In genomic region chr12:16644698-16645097, GRCm38 (mm10) we compare ENCODE assay signal across 17 mouse cellular contexts. TPM values are rescaled to one million over a fixed set of nuclear protein-coding genes. Genes with fewer than 3 reads are reported as not detected.
DNase-seq lines count a peak whose midpoint lies in the region; ATAC-seq lines count a peak whose summit lies in the region.
"Had no signal": no experiment of that assay in that cellular context is flagged by ENCODE, and none has a peak within 500 bp of the region (broad histone marks: within the 10 kb centered on the region; RNA-seq: fewer than 3 reads in every experiment).

No protein-coding gene starts in this region.

- H3K27ac ChIP-seq in forebrain, embryonic 10.5 days: peak overlapping the region; percentile 71
- no peak overlapping the region for H3K27ac ChIP-seq in forebrain, embryonic 11.5 days (ENCODE audit: low read depth, low read length)
- H3K27ac ChIP-seq in hindbrain, embryonic 10.5 days: peak overlapping the region; percentile 80
- H3K27ac ChIP-seq in hindbrain, embryonic 16.5 days (ENCODE audit: low read depth, low read length): no peak overlapping the region
- peak overlapping the region; percentile 60; the same call in 1 of the 2 replicates for H3K27ac ChIP-seq in neural tube, embryonic 14.5 days (ENCODE audit: low read depth, low read length)
- no peak overlapping the region for H3K27ac ChIP-seq in midbrain, embryonic 15.5 days
- H3K27ac ChIP-seq: kidney, postnatal 0 days; liver, embryonic 15.5 days; neural tube, embryonic 12.5 days had no signal

- 35% methylated on average over 8 of the region's 8 CpGs for WGBS in forebrain, embryonic 10.5 days
- 34% methylated on average over 8 of the region's 8 CpGs for WGBS in forebrain, embryonic 11.5 days
- WGBS in hindbrain, embryonic 10.5 days: 48% methylated on average over 8 of the region's 8 CpGs
- 50% methylated on average over 8 of the region's 8 CpGs for WGBS in hindbrain, embryonic 16.5 days
- WGBS in neural tube, embryonic 14.5 days: 50% methylated on average over 8 of the region's 8 CpGs
- 38% methylated on average over 8 of the region's 8 CpGs for WGBS in midbrain, embryonic 15.5 days

- H3K4me2 ChIP-seq in forebrain, embryonic 11.5 days (ENCODE audit: low read depth, low read length, severe bottlenecking): no peak overlapping the region
- no peak overlapping the region for H3K4me2 ChIP-seq in hindbrain, embryonic 16.5 days (ENCODE audit: low read length)
- no peak overlapping the region for H3K4me2 ChIP-seq in neural tube, embryonic 14.5 days (ENCODE audit: low read depth, low read length)
- no peak overlapping the region for H3K4me2 ChIP-seq in midbrain, embryonic 15.5 days
- H3K4me2 ChIP-seq: liver, embryonic 15.5 days; neural tube, embryonic 12.5 days had no signal

- no peaks in the 10 kb centered on the region for H3K9me3 ChIP-seq in forebrain, embryonic 10.5 days
- H3K9me3 ChIP-seq in forebrain, embryonic 11.5 days (ENCODE audit: control insufficient read depth, low read length): no peaks in the 10 kb centered on the region
- no peaks in the 10 kb centered on the region for H3K9me3 ChIP-seq in hindbrain, embryonic 10.5 days
- no peaks in the 10 kb centered on the region for H3K9me3 ChIP-seq in hindbrain, embryonic 16.5 days (ENCODE audit: control insufficient read depth, low read length)
- no peaks in the 10 kb centered on the region for H3K9me3 ChIP-seq in neural tube, embryonic 14.5 days (ENCODE audit: control insufficient read depth, low read length)
- no peaks in the 10 kb centered on the region for H3K9me3 ChIP-seq in midbrain, embryonic 15.5 days
- H3K9me3 ChIP-seq: liver, embryonic 15.5 days; neural tube, embryonic 12.5 days had no signal

- no peaks in the 10 kb centered on the region for H3K36me3 ChIP-seq in forebrain, embryonic 10.5 days (replicated peaks)
- H3K36me3 ChIP-seq in forebrain, embryonic 11.5 days (ENCODE audit: control insufficient read depth, insufficient read depth, low read length): no peaks in the 10 kb centered on the region
- H3K36me3 ChIP-seq in hindbrain, embryonic 10.5 days: no peaks in the 10 kb centered on the region
- H3K36me3 ChIP-seq in hindbrain, embryonic 16.5 days (ENCODE audit: control insufficient read depth, insufficient read depth, low read length): no peaks in the 10 kb centered on the region
- no peaks in the 10 kb centered on the region for H3K36me3 ChIP-seq in neural tube, embryonic 14.5 days (ENCODE audit: control insufficient read depth, insufficient read depth, low read length)
- H3K36me3 ChIP-seq in midbrain, embryonic 15.5 days (replicated peaks): no peaks in the 10 kb centered on the region
- H3K36me3 ChIP-seq: liver, embryonic 15.5 days; neural tube, embryonic 12.5 days had no signal

- no peaks in the 10 kb centered on the region; the same call in 1 of the 2 replicates for H3K27me3 ChIP-seq in forebrain, embryonic 10.5 days (ENCODE audit: poor library complexity, severe bottlenecking)
- H3K27me3 ChIP-seq in forebrain, embryonic 11.5 days (ENCODE audit: control insufficient read depth, insufficient read depth, low read length): no peaks in the 10 kb centered on the region
- no peaks in the 10 kb centered on the region for H3K27me3 ChIP-seq in hindbrain, embryonic 10.5 days (ENCODE audit: insufficient read depth, poor library complexity, severe bottlenecking)
- H3K27me3 ChIP-seq in hindbrain, embryonic 16.5 days (replicated peaks; ENCODE audit: control insufficient read depth, insufficient read depth, low read length): no peaks in the 10 kb centered on the region
- H3K27me3 ChIP-seq in neural tube, embryonic 14.5 days (ENCODE audit: control insufficient read depth, insufficient read depth, low read length): no peaks in the 10 kb centered on the region
- no peaks in the 10 kb centered on the region for H3K27me3 ChIP-seq in midbrain, embryonic 15.5 days (replicated peaks)
- H3K27me3 ChIP-seq: liver, embryonic 15.5 days; neural tube, embryonic 12.5 days had no signal

- no peak overlapping the region for H3K4me3 ChIP-seq in forebrain, embryonic 10.5 days
- no peak overlapping the region for H3K4me3 ChIP-seq in forebrain, embryonic 11.5 days (ENCODE audit: low read depth, low read length)
- H3K4me3 ChIP-seq in hindbrain, embryonic 10.5 days: no peak overlapping the region
- H3K4me3 ChIP-seq in hindbrain, embryonic 16.5 days (ENCODE audit: low read length): no peak overlapping the region
- H3K4me3 ChIP-seq in neural tube, embryonic 14.5 days (ENCODE audit: low read depth, low read length): no peak overlapping the region
- no peak overlapping the region for H3K4me3 ChIP-seq in midbrain, embryonic 15.5 days
- H3K4me3 ChIP-seq: erythroblast, embryonic 14.5 days; liver, embryonic 15.5 days; neural tube, embryonic 12.5 days had no signal

- ATAC-seq in forebrain, embryonic 11.5 days (replicated peaks; ENCODE audit: low FRiP score): no peak
- no peak for ATAC-seq in hindbrain, embryonic 16.5 days
- no peak for ATAC-seq in neural tube, embryonic 14.5 days (ENCODE audit: low read depth)
- ATAC-seq in midbrain, embryonic 15.5 days (replicated peaks): peak; percentile 17; the same call in 1 of the 2 replicates

- H3K4me1 ChIP-seq in forebrain, embryonic 10.5 days: peaks cover 25% of the 10 kb centered on the region
- peaks cover 11% of the 10 kb centered on the region for H3K4me1 ChIP-seq in forebrain, embryonic 11.5 days (replicated peaks; ENCODE audit: control insufficient read depth, insufficient read depth, low read length)
- peaks cover 22% of the 10 kb centered on the region for H3K4me1 ChIP-seq in hindbrain, embryonic 10.5 days (replicated peaks)
- peaks cover 7% of the 10 kb centered on the region for H3K4me1 ChIP-seq in hindbrain, embryonic 16.5 days (ENCODE audit: control insufficient read depth, insufficient read depth, low read depth, low read length)
- no peaks in the 10 kb centered on the region for H3K4me1 ChIP-seq in neural tube, embryonic 14.5 days (ENCODE audit: control insufficient read depth, insufficient read depth, low read length)
- peaks cover 10% of the 10 kb centered on the region for H3K4me1 ChIP-seq in midbrain, embryonic 15.5 days
- H3K4me1 ChIP-seq: liver, embryonic 15.5 days had no signal

- DNase-seq in forebrain, embryonic 10.5 days (ENCODE audit: extremely low spot score, low spot score): no peak
- DNase-seq in forebrain, embryonic 11.5 days (ENCODE audit: low spot score): no peak
- DNase-seq in hindbrain, embryonic 10.5 days (ENCODE audit: low spot score): no peak
- no peak for DNase-seq in neural tube, embryonic 10.5 days (ENCODE audit: extremely low spot score, low spot score)
- DNase-seq in B cell, adult 2 months: no peak
- DNase-seq: cerebellum, adult 11 months; lung, postnatal 10 days; thymus, adult 2 months had no signal

- no peak overlapping the region for H3K9ac ChIP-seq in forebrain, embryonic 11.5 days (ENCODE audit: low read length)
- no peak overlapping the region; the same call in 1 of the 2 replicates for H3K9ac ChIP-seq in hindbrain, embryonic 16.5 days (ENCODE audit: low read depth, low read length)
- no peak overlapping the region for H3K9ac ChIP-seq in neural tube, embryonic 14.5 days (replicated peaks; ENCODE audit: low read depth, low read length)
- no peak overlapping the region for H3K9ac ChIP-seq in midbrain, embryonic 15.5 days
- H3K9ac ChIP-seq: liver, embryonic 15.5 days; neural tube, embryonic 12.5 days had no signal

RNA-seq across cellular contexts. Expression of gene Ntsr2, which starts 8.5 kb away (rescaled TPM):
- not detected in 2 replicates for polyA plus RNA-seq in forebrain, embryonic 10.5 days (2016; fragmentation: Nextera tagmentation; extraction: Ambion mirVana)
- not detected in 2 replicates for polyA plus RNA-seq in forebrain, embryonic 11.5 days (2014; fragmentation: Nextera tagmentation; extraction: Ambion mirVana)
- not detected in 2 replicates for polyA plus RNA-seq in hindbrain, embryonic 10.5 days (2016; fragmentation: Nextera tagmentation; extraction: Ambion mirVana)
- 5.8 and 8.4 TPM in 2 replicates for polyA plus RNA-seq in hindbrain, embryonic 16.5 days (2015; fragmentation: Nextera tagmentation; extraction: Ambion mirVana)
- 2.3 TPM in 2 replicates for polyA plus RNA-seq in neural tube, embryonic 14.5 days (2014; fragmentation: Nextera tagmentation; extraction: Ambion mirVana)
- polyA plus RNA-seq in midbrain, embryonic 15.5 days (2015; fragmentation: Nextera tagmentation; extraction: Ambion mirVana): 1.6 and 2.2 TPM in 2 replicates
- polyA plus RNA-seq: erythroblast, embryonic 14.5 days; limb, embryonic 14.5 days; liver, embryonic 15.5 days; stomach, embryonic 14.5 days had no signal

RNA-seq across cellular contexts. Expression of gene Lpin1, which starts 33.9 kb away (rescaled TPM):
- polyA plus RNA-seq in forebrain, embryonic 10.5 days (2016; fragmentation: Nextera tagmentation; extraction: Ambion mirVana): 3.5 and 4.4 TPM in 2 replicates
- 6.6 and 7.3 TPM in 2 replicates for polyA plus RNA-seq in forebrain, embryonic 11.5 days (2014; fragmentation: Nextera tagmentation; extraction: Ambion mirVana)
- polyA plus RNA-seq in hindbrain, embryonic 10.5 days (2016; fragmentation: Nextera tagmentation; extraction: Ambion mirVana): 6.4 and 10.6 TPM in 2 replicates
- polyA plus RNA-seq in hindbrain, embryonic 16.5 days (2015; fragmentation: Nextera tagmentation; extraction: Ambion mirVana): 14.8 and 18.0 TPM in 2 replicates
- 21.4 and 22.1 TPM in 2 replicates for polyA plus RNA-seq in neural tube, embryonic 14.5 days (2014; fragmentation: Nextera tagmentation; extraction: Ambion mirVana)
- 22.2 and 22.6 TPM in 2 replicates for polyA plus RNA-seq in midbrain, embryonic 15.5 days (2015; fragmentation: Nextera tagmentation; extraction: Ambion mirVana)

Comparison
In these comparisons a context has a peak if more than half of its experiments do, and no peak if none do; other contexts are left out.
1. H3K27ac ChIP-seq: peak in forebrain, embryonic 10.5 days (single experiment), hindbrain, embryonic 10.5 days (single experiment) and neural tube, embryonic 14.5 days (single experiment); none in forebrain, embryonic 11.5 days (single experiment), hindbrain, embryonic 16.5 days (single experiment) and midbrain, embryonic 15.5 days (single experiment).